In genomic region chr16:95659461-95659860, GRCm38 (mm10) we compare ENCODE assay signal across 10 mouse cellular contexts. TPM values are rescaled to one million over a fixed set of nuclear protein-coding genes. Genes with fewer than 3 reads are reported as not detected.
DNase-seq lines count a peak whose midpoint lies in the region; ATAC-seq and TF ChIP-seq lines count a peak whose summit lies in the region.
"Had no signal": no experiment of that assay in that cellular context is flagged by ENCODE, and none has a peak within 500 bp of the region (broad histone marks: within the 10 kb centered on the region; RNA-seq: fewer than 3 reads in every experiment).

No protein-coding gene starts in this region.

- no peak for TF ChIP-seq POLR2A in MEL (IDR thresholded peaks at IDR 0.05; ENCODE audit: control insufficient read depth in 1 of 2, insufficient read depth in 1 of 2, low read depth in 1 of 2, low read length in 2 of 2, poor library complexity in 1 of 2)

- H3K4me1 ChIP-seq in heart, embryonic 12.5 days (replicated peaks), result no peaks in the 10 kb centered on the region
- H3K4me1 ChIP-seq in MEL (ENCODE audit: control insufficient read depth in 1 of 2, insufficient read depth in 2 of 2, low read length in 2 of 2), result peaks cover 0 to 3% of the 10 kb centered on the region in 2 experiments; a peak in 2 of 4 replicates
- H3K4me1 ChIP-seq in midbrain, embryonic 16.5 days (ENCODE audit: control insufficient read depth, insufficient read depth, low read length), result no peaks in the 10 kb centered on the region
- H3K4me1 ChIP-seq: hindbrain, embryonic 12.5 days had no signal

- TF ChIP-seq CTCF in MEL (IDR thresholded peaks at IDR 0.05 in 2 of 3, conservative IDR thresholded peaks at IDR 0.05 in 1 of 3; ENCODE audit: control insufficient read depth in 1 of 3, insufficient read depth in 1 of 3, low read depth in 2 of 3, low read length in 3 of 3, poor library complexity in 1 of 3, severe bottlenecking in 1 of 3), result no peak
- TF ChIP-seq CTCF in layer of hippocampus, adult 2 months (conservative IDR thresholded peaks at IDR 0.05), result no peak

- H3K9ac ChIP-seq in heart, embryonic 12.5 days, result no peak overlapping the region; the same call in 1 of the 2 replicates
- H3K9ac ChIP-seq in MEL (ENCODE audit: control insufficient read depth, low read depth, low read length, poor library complexity, severe bottlenecking), result no peak overlapping the region
- H3K9ac ChIP-seq in midbrain, embryonic 16.5 days (ENCODE audit: low read depth, low read length), result no peak overlapping the region
- H3K9ac ChIP-seq: hindbrain, embryonic 12.5 days had no signal

- no peak for TF ChIP-seq EP300 in MEL (IDR thresholded peaks at IDR 0.05; ENCODE audit: low read depth in 1 of 2, low read length in 2 of 2)

- 77% methylated on average over 19 of the region's 19 CpGs for WGBS in heart, embryonic 12.5 days
- 83% methylated on average over 19 of the region's 19 CpGs for WGBS in midbrain, embryonic 16.5 days

- H3K9me3 ChIP-seq in heart, embryonic 12.5 days (replicated peaks), result peaks cover 12% of the 10 kb centered on the region; the same call in 1 of the 2 replicates
- H3K9me3 ChIP-seq in MEL (replicated peaks; ENCODE audit: insufficient read depth, low read length), result no peaks in the 10 kb centered on the region
- H3K9me3 ChIP-seq in midbrain, embryonic 16.5 days (replicated peaks; ENCODE audit: control insufficient read depth, low read length, poor library complexity, severe bottlenecking), result no peaks in the 10 kb centered on the region; the same call in 1 of the 2 replicates

- peak; percentile 13 to 21 for DNase-seq in heart, postnatal 36 days
- DNase-seq in MEL (ENCODE audit: low read depth, low spot score), result peak; percentile 37
- peak; percentile 59 for DNase-seq in lung, postnatal 10 days
- no peak for DNase-seq in layer of hippocampus, adult 2 months (ENCODE audit: low spot score in 2 of 2)
- no peak for DNase-seq in right cerebral cortex, postnatal 36 days (ENCODE audit: low spot score in 2 of 2)

- no peak overlapping the region for H3K4me3 ChIP-seq in heart, embryonic 12.5 days
- no peak overlapping the region for H3K4me3 ChIP-seq in MEL (ENCODE audit: control insufficient read depth in 1 of 2, insufficient read depth in 1 of 2, low read depth in 2 of 2, low read length in 2 of 2)
- no peak overlapping the region for H3K4me3 ChIP-seq in layer of hippocampus, adult 2 months
- no peak overlapping the region for H3K4me3 ChIP-seq in midbrain, embryonic 16.5 days (ENCODE audit: low read depth, low read length)
- H3K4me3 ChIP-seq: hindbrain, embryonic 12.5 days had no signal

- H3K4me2 ChIP-seq in heart, embryonic 12.5 days, result no peak overlapping the region
- no peak overlapping the region for H3K4me2 ChIP-seq in midbrain, embryonic 16.5 days (ENCODE audit: low read length)
- H3K4me2 ChIP-seq: hindbrain, embryonic 12.5 days had no signal

- no peak overlapping the region for H3K27ac ChIP-seq in heart, embryonic 12.5 days (ENCODE audit: poor library complexity, severe bottlenecking)
- H3K27ac ChIP-seq in MEL (ENCODE audit: control insufficient read depth, low read depth, low read length), result no peak overlapping the region
- no peak overlapping the region for H3K27ac ChIP-seq in layer of hippocampus, adult 2 months
- no peak overlapping the region for H3K27ac ChIP-seq in midbrain, embryonic 16.5 days (ENCODE audit: low read length)
- H3K27ac ChIP-seq: hindbrain, embryonic 12.5 days; macrophage had no signal

- no peak for TF ChIP-seq RAD21 in MEL (IDR thresholded peaks at IDR 0.05; ENCODE audit: low read depth, low read length)

- H3K36me3 ChIP-seq in heart, embryonic 12.5 days, result no peaks in the 10 kb centered on the region
- no peaks in the 10 kb centered on the region for H3K36me3 ChIP-seq in MEL (ENCODE audit: control insufficient read depth in 1 of 2, insufficient read depth in 2 of 2, low read length in 2 of 2)
- H3K36me3 ChIP-seq in midbrain, embryonic 16.5 days (ENCODE audit: control insufficient read depth, insufficient read depth, low read length), result no peaks in the 10 kb centered on the region
- H3K36me3 ChIP-seq: hindbrain, embryonic 12.5 days had no signal

- ATAC-seq in heart, embryonic 12.5 days (ENCODE audit: insufficient number of reproducible peaks, low FRiP score), result no peak
- ATAC-seq in granulocyte monocyte progenitor cell, adult 5-6 weeks (replicated peaks; ENCODE audit: poor library complexity, severe bottlenecking), result peak; percentile 77
- no peak for ATAC-seq in midbrain, embryonic 16.5 days

- peaks cover 3% of the 10 kb centered on the region; the same call in 1 of the 2 replicates for H3K27me3 ChIP-seq in heart, embryonic 12.5 days (replicated peaks)
- peaks cover 0 to 3% of the 10 kb centered on the region in 2 experiments; a peak in 3 of 4 replicates for H3K27me3 ChIP-seq in MEL (ENCODE audit: control insufficient read depth in 1 of 2, insufficient read depth in 2 of 2, low read length in 2 of 2)
- no peaks in the 10 kb centered on the region for H3K27me3 ChIP-seq in midbrain, embryonic 16.5 days (ENCODE audit: control insufficient read depth, insufficient read depth, low read depth, low read length)
- H3K27me3 ChIP-seq: hindbrain, embryonic 12.5 days had no signal

- H3K79me2 ChIP-seq in MEL (ENCODE audit: control insufficient read depth, insufficient read depth, low read length, poor library complexity), result no peaks in the 10 kb centered on the region

- intact Hi-C loops in heart, postnatal 36 days (cut with DNase I), result loop anchor here (2.0 kb wide), 1 partner anchor 285 kb away; no protein-coding TSS in a partner anchor

TF ChIP-seq in MEL, 35 proteins besides CTCF, POLR2A, EP300 and RAD21:
- TF ChIP-seq JUND (IDR thresholded peaks at IDR 0.05; ENCODE audit: low read depth, low read length), result no peak
- no peak for TF ChIP-seq POLR2AphosphoS5 (IDR thresholded peaks at IDR 0.05; ENCODE audit: borderline replicate concordance, low read depth, low read length)
- TF ChIP-seq USF2 (IDR thresholded peaks at IDR 0.05; ENCODE audit: borderline replicate concordance in 1 of 2, insufficient read depth in 1 of 2, low read depth in 1 of 2, low read length in 2 of 2), result no peak
- no peak for TF ChIP-seq MYB (IDR thresholded peaks at IDR 0.05; ENCODE audit: low read depth, low read length)
- no peak for TF ChIP-seq E2F4 (IDR thresholded peaks at IDR 0.05; ENCODE audit: borderline replicate concordance, low read depth, low read length)
- TF ChIP-seq RCOR1 (IDR thresholded peaks at IDR 0.05; ENCODE audit: low read depth, low read length), result no peak
- TF ChIP-seq POLR2AphosphoS2 (IDR thresholded peaks at IDR 0.05; ENCODE audit: low read length), result no peak
- no peak for TF ChIP-seq ZKSCAN1 (IDR thresholded peaks at IDR 0.05; ENCODE audit: low read depth, low read length)
- TF ChIP-seq NELFE (IDR thresholded peaks at IDR 0.05; ENCODE audit: low read depth, low read length), result no peak
- no peak for TF ChIP-seq ZMIZ1 (IDR thresholded peaks at IDR 0.05; ENCODE audit: low read depth, low read length)
- no peak for TF ChIP-seq ETS1 (IDR thresholded peaks at IDR 0.05; ENCODE audit: low read depth, low read length)
- no peak for TF ChIP-seq TCF12 (IDR thresholded peaks at IDR 0.05; ENCODE audit: low read depth, low read length)

RNA-seq across cellular contexts. Expression of gene Ets2, which starts 42.4 kb away (rescaled TPM):
- 100 to 1,000 TPM in 1 of 2 experiments, 10 to 100 TPM in 1; 78.2 to 109 TPM for total RNA-seq in heart, postnatal 36 days (2021)
- polyA plus RNA-seq in heart, embryonic 12.5 days (2016; fragmentation: Nextera tagmentation; extraction: Ambion mirVana), result 52.0 and 59.0 TPM in 2 replicates
- total RNA-seq in MEL (2012; rRNA removed), result 14.3 and 15.9 TPM in 2 replicates
- 10 to 100 TPM in 1 of 2 experiments, not detected in 1; 23.5 TPM for polyA plus RNA-seq in MEL (2012; ENCODE audit: insufficient read depth in 1 of 2, insufficient read length in 2 of 2, low read depth in 1 of 2, low replicate concordance in 2 of 2, missing spikeins in 1 of 2)
- total RNA-seq in granulocyte monocyte progenitor cell, adult 5-6 weeks (2014; fragmentation: Nextera tagmentation), result 7.4 and 7.5 TPM in 2 replicates
- total RNA-seq in granulocyte monocyte progenitor cell, adult 5-6 weeks (2017), result 7.0 and 9.7 TPM in 2 replicates
- 10 to 100 TPM; 70.3 to 77.0 TPM for total RNA-seq in layer of hippocampus, adult 2 months (2021)
- polyA plus RNA-seq in midbrain, embryonic 16.5 days (2015; fragmentation: Nextera tagmentation; extraction: Ambion mirVana), result 21.2 and 21.9 TPM in 2 replicates

Comparison
In these comparisons a context has a peak if more than half of its experiments do, and no peak if none do; other contexts are left out.
1. DNase-seq: peak in heart, postnatal 36 days (2 of 2), MEL (single experiment) and lung, postnatal 10 days (single experiment); none in layer of hippocampus, adult 2 months (0 of 2) and right cerebral cortex, postnatal 36 days (0 of 2).